Mouse (Mus musculus): ENCODE results near the gene Jsrp1. TPM values are rescaled to one million over a fixed set of nuclear protein-coding genes. Genes with fewer than 3 reads are reported as not detected.

Gene Jsrp1
- polyA plus RNA-seq, 1 experiment = 1.2 TPM

GRCm38 (mm10) chr10:80804916-80805315, 8.4 kb downstream of the Jsrp1 start, which contains the start of gene Amh:
TSS of gene Amh (plus strand) at chr10:80805243.
- H3K27me3 ChIP-seq (ENCODE audit: control insufficient read depth, insufficient read depth, low read length) = no peaks in the 10 kb centered on the region
- peaks cover 38% of the 10 kb centered on the region for H3K4me1 ChIP-seq (ENCODE audit: control insufficient read depth, insufficient read depth, low read length)
- TF ChIP-seq POLR2A (IDR thresholded peaks at IDR 0.05; ENCODE audit: control insufficient read depth, low read depth, low read length) (no peak), CTCF (IDR thresholded peaks at IDR 0.05; ENCODE audit: control insufficient read depth, insufficient read depth, insufficient replicate concordance, low read depth, low read length) (no peak)
- H3K36me3 ChIP-seq (ENCODE audit: control insufficient read depth, insufficient read depth, low read length) = no peaks in the 10 kb centered on the region; the same call in 1 of the 2 replicates
- no peak within 1 kb of the TSS for H3K4me3 ChIP-seq (ENCODE audit: control insufficient read depth, low read depth, low read length)
- H3K27ac ChIP-seq (ENCODE audit: control insufficient read depth, insufficient read depth, low read depth, low read length) = peak within 1 kb of the TSS; percentile 7; the same call in 1 of the 2 replicates

DNA sequence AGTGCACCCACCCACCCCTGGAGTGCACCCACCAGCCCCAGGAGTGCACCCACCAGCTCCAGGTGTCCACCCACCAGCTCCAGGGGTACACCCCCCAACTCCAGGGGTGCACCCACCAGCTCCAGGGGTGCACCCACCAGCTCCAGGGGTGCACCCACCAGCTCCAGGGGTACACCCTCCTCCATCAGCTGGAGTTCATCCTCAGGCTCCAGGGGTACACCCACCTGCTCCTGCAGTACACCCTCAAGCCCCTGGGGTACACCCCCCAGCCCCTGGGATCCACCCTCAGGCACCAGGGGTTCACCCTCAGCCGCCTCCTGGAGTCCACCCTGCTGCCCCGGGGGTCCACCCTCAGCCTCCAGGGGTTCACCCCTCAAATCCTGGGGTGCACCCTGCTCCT, 9.0 kb downstream of the Jsrp1 start:
- H3K36me3 ChIP-seq (ENCODE audit: control insufficient read depth, insufficient read depth, low read length) = no peaks in the 10 kb centered on the region; the same call in 1 of the 2 replicates

GRCm38 (mm10) chr10:80802996-80803395, 10.3 kb downstream of the Jsrp1 start:
- Histone ChIP-seq H3K4me3 (ENCODE audit: control insufficient read depth, low read depth, low read length) (no peak overlapping the region), H3K36me3 (ENCODE audit: control insufficient read depth, insufficient read depth, low read length) (no peaks in the 10 kb centered on the region; the same call in 1 of the 2 replicates), H3K27me3 (ENCODE audit: control insufficient read depth, insufficient read depth, low read length) (no peaks in the 10 kb centered on the region), H3K27ac (ENCODE audit: control insufficient read depth, insufficient read depth, low read depth, low read length) (no peak overlapping the region), H3K4me1 (ENCODE audit: control insufficient read depth, insufficient read depth, low read length) (peaks cover 31% of the 10 kb centered on the region)
- TF ChIP-seq POLR2A (IDR thresholded peaks at IDR 0.05; ENCODE audit: control insufficient read depth, low read depth, low read length) (no peak), CTCF (IDR thresholded peaks at IDR 0.05; ENCODE audit: control insufficient read depth, insufficient read depth, insufficient replicate concordance, low read depth, low read length) (no peak)

More for the DNA sequence above, 9.0 kb downstream of the Jsrp1 start:
- peaks cover 40% of the 10 kb centered on the region for H3K4me1 ChIP-seq (ENCODE audit: control insufficient read depth, insufficient read depth, low read length)
- H3K27ac ChIP-seq (ENCODE audit: control insufficient read depth, insufficient read depth, low read depth, low read length) = no peak overlapping the region
- no peaks in the 10 kb centered on the region for H3K27me3 ChIP-seq (ENCODE audit: control insufficient read depth, insufficient read depth, low read length)
- TF ChIP-seq POLR2A (IDR thresholded peaks at IDR 0.05; ENCODE audit: control insufficient read depth, low read depth, low read length) = no peak
- no peak for TF ChIP-seq CTCF (IDR thresholded peaks at IDR 0.05; ENCODE audit: control insufficient read depth, insufficient read depth, insufficient replicate concordance, low read depth, low read length)
- no peak overlapping the region for H3K4me3 ChIP-seq (ENCODE audit: control insufficient read depth, low read depth, low read length)

DNA sequence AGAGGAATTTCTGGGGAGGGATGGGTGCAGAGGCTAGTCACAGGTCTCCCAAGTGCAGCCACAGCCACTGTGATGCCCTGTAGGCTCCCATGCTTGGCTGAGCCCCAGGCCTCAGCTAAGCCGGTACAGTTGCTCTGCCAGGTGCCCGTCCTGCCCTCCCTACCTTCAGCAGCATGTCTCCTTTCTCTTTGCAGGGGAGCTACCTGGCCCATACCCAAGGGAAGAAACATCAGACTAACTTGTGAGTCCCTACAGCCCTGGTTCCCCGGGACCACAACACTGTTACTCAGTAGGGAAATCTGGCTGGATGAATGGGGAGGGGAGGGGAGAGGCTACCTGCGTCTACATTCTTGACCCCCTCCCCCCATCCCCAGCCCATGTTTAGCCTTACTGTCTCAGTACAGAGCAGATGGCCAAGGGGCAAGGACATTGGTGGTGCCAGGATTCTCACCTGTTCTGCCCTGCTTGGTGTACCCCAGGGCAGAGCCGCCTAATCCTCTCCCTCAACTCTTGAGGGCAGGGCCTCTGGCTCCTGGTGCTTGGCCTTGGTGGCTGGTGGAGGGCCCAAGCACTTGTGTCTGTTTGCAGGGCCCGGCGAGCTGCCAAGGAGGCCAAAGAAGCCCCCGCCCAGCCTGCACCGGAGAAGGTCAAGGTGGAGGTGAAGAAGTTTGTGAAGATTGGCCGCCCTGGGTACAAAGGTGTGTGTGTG, 10.9 kb downstream of the Jsrp1 start:
- TF ChIP-seq POLR2A (IDR thresholded peaks at IDR 0.05; ENCODE audit: control insufficient read depth, low read depth, low read length) = no peak
- no peak for TF ChIP-seq CTCF (IDR thresholded peaks at IDR 0.05; ENCODE audit: control insufficient read depth, insufficient read depth, insufficient replicate concordance, low read depth, low read length)
- Histone ChIP-seq H3K27ac (ENCODE audit: control insufficient read depth, insufficient read depth, low read depth, low read length) (no peak overlapping the region), H3K27me3 (ENCODE audit: control insufficient read depth, insufficient read depth, low read length) (no peaks in the 10 kb centered on the region), H3K4me3 (ENCODE audit: control insufficient read depth, low read depth, low read length) (no peak overlapping the region), H3K4me1 (ENCODE audit: control insufficient read depth, insufficient read depth, low read length) (peaks cover 29% of the 10 kb centered on the region), H3K36me3 (ENCODE audit: control insufficient read depth, insufficient read depth, low read length) (no peaks in the 10 kb centered on the region; the same call in 1 of the 2 replicates)

DNA sequence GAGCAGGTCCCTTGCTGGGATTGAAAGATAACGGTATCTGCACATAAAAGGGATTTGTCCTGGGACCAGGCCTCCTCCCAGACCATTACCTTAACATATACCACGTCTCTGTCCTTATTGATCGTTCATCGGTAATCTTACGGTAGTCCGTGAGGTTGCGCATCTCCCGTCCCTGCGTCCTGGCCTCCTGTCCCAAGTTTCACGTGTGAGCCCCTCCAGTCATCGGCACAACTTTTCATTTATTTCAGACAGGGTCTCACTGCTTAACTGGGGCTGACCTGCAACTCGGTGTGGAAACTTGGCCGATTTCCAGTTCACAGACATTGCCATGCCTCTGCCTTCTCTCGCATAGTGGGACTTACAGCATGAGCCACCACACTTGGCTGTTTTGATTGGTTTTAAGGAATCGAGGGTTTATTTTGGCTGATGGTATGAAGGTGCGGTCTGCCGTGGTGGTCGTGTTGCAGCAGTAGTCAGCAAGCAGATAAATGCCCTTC, 14.2 kb downstream of the Jsrp1 start:
- H3K36me3 ChIP-seq (ENCODE audit: control insufficient read depth, insufficient read depth, low read length) = no peaks in the 10 kb centered on the region; the same call in 1 of the 2 replicates
- H3K4me3 ChIP-seq (ENCODE audit: control insufficient read depth, low read depth, low read length) = peak overlapping the region; percentile 95
- H3K4me1 ChIP-seq (ENCODE audit: control insufficient read depth, insufficient read depth, low read length) = peaks cover 11% of the 10 kb centered on the region
- TF ChIP-seq CTCF (IDR thresholded peaks at IDR 0.05; ENCODE audit: control insufficient read depth, insufficient read depth, insufficient replicate concordance, low read depth, low read length) (no peak), POLR2A (IDR thresholded peaks at IDR 0.05; ENCODE audit: control insufficient read depth, low read depth, low read length) (no peak)
- peak overlapping the region; percentile 98 for H3K27ac ChIP-seq (ENCODE audit: control insufficient read depth, insufficient read depth, low read depth, low read length)
- H3K27me3 ChIP-seq (ENCODE audit: control insufficient read depth, insufficient read depth, low read length) = no peaks in the 10 kb centered on the region

GRCm38 (mm10) chr10:80798150-80799006, 14.9 kb downstream of the Jsrp1 start, which contains the start of the genes Sf3a2 and Plekhj1:
TSS of gene Sf3a2 (plus strand) at chr10:80798198.
TSS of gene Plekhj1 (minus strand) at chr10:80798626.
- Histone ChIP-seq H3K27me3 (ENCODE audit: control insufficient read depth, insufficient read depth, low read length) (no peaks in the 10 kb centered on the region), H3K27ac (ENCODE audit: control insufficient read depth, insufficient read depth, low read depth, low read length) (peak within 1 kb of the TSS; percentile 98), H3K4me1 (ENCODE audit: control insufficient read depth, insufficient read depth, low read length) (peaks cover 11% of the 10 kb centered on the region), H3K4me3 (ENCODE audit: control insufficient read depth, low read depth, low read length) (peak within 1 kb of the TSS; percentile 95), H3K36me3 (ENCODE audit: control insufficient read depth, insufficient read depth, low read length) (no peaks in the 10 kb centered on the region; the same call in 1 of the 2 replicates)
- TF ChIP-seq CTCF (IDR thresholded peaks at IDR 0.05; ENCODE audit: control insufficient read depth, insufficient read depth, insufficient replicate concordance, low read depth, low read length) = no peak
- TF ChIP-seq POLR2A (IDR thresholded peaks at IDR 0.05; ENCODE audit: control insufficient read depth, low read depth, low read length) = peak; percentile 89
